Mouse (Mus musculus): ENCODE measurements around the gene B3glct.

DNA sequence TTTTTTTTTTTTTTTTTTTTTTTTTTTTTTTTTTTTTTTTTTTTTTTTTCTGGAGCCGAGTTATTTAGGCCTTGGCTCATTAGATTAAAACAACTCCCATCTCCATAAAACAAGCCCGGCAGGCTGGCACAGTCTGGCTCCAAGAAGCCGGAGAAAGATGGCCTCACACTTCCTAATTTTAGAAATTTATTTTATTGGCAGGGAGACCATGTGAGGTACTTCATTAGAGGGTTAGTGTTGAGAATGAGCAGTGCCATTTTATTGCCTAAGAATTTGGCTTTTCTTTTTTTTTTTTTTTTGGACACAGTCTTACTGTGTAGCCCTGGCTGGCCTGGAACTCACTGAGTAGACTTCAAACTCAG, 38.3 kb downstream of the B3glct start:
- TF ChIP-seq POLR2A (IDR thresholded peaks at IDR 0.05; ENCODE audit: borderline replicate concordance, low read depth, low read length) = no peak
- TF ChIP-seq CTCF (IDR thresholded peaks at IDR 0.05; ENCODE audit: low read depth, low read length) = no peak
